Mouse (Mus musculus): ENCODE results near the gene Gm48552. TPM values are rescaled to one million over a fixed set of nuclear protein-coding genes. Genes with fewer than 3 reads are reported as not detected.

The Gm48552 gene
- total and polyA plus RNA-seq, 3 experiments: 0.46 to 1.1 (median 0.98) TPM

- H3K4me2 ChIP-seq (ENCODE audit: insufficient read depth, low read depth, poor library complexity, severe bottlenecking): no peak overlapping the region
- H3K36me3 ChIP-seq (replicated peaks in 1 of 2; ENCODE audit: control insufficient read depth in 1 of 2, insufficient read depth in 1 of 2, low read length in 1 of 2): peaks cover 15 to 21% of the 10 kb centered on the region in 2 experiments
- no peak overlapping the region for H3K27ac ChIP-seq (ENCODE audit: insufficient read depth, low read depth)
- H3K9ac ChIP-seq (ENCODE audit: insufficient read depth, low read depth): no peak overlapping the region
- peaks cover 16 to 27% of the 10 kb centered on the region in 2 experiments for H3K4me1 ChIP-seq (ENCODE audit: control insufficient read depth in 1 of 2, insufficient read depth in 2 of 2)
- DNase-seq (ENCODE audit: extremely low read depth): no peak
- dilution Hi-C loops (cut with MboI; ENCODE audit: extremely low pct_ligation_motif_present, extremely low pct_unique_long_range_greater_than_20kb, low sequenced_read_pairs): no loop called here
- H3K79me2 ChIP-seq (replicated peaks; ENCODE audit: control insufficient read depth, extremely low read depth, insufficient read depth, poor library complexity, severe bottlenecking): peaks cover 24% of the 10 kb centered on the region
- in situ Hi-C loops (cut with MboI; ENCODE audit: low pct_ligation_motif_present, low pct_unique_long_range_greater_than_20kb, low sequenced_read_pairs): no loop called here
- TF ChIP-seq ETS1 (conservative IDR thresholded peaks at IDR 0.05; ENCODE audit: low read depth, low read length): no peak
- peak; percentile 60 for TF ChIP-seq ZKSCAN1 (IDR thresholded peaks at IDR 0.05; ENCODE audit: borderline replicate concordance, low read depth, low read length)
- H3K4me3 ChIP-seq (replicated peaks in 1 of 3; ENCODE audit: low read depth in 2 of 3, low read length in 2 of 3, poor library complexity in 1 of 3): no peak overlapping the region
- no peaks in the 10 kb centered on the region for H3K9me3 ChIP-seq (replicated peaks; ENCODE audit: low read length)
- H3K27me3 ChIP-seq (replicated peaks): peaks cover 27% of the 10 kb centered on the region
Observed at GRCm38 (mm10) chr10:81423476-81424245, 34.9 kb downstream of the Gm48552 start.

- in situ Hi-C loops (cut with MboI; ENCODE audit: low pct_ligation_motif_present, low pct_unique_long_range_greater_than_20kb, low sequenced_read_pairs): no loop called here
- Histone ChIP-seq H3K9me3 (replicated peaks; ENCODE audit: low read length) (no peaks in the 10 kb centered on the region), H3K79me2 (replicated peaks; ENCODE audit: control insufficient read depth, extremely low read depth, insufficient read depth, poor library complexity, severe bottlenecking) (peaks cover 24% of the 10 kb centered on the region), H3K36me3 (replicated peaks in 1 of 2; ENCODE audit: control insufficient read depth in 1 of 2, insufficient read depth in 1 of 2, low read length in 1 of 2) (peaks cover 12 to 14% of the 10 kb centered on the region in 2 experiments), H3K27ac (ENCODE audit: insufficient read depth, low read depth) (no peak overlapping the region), H3K27me3 (replicated peaks) (peaks cover 27% of the 10 kb centered on the region), H3K4me2 (ENCODE audit: insufficient read depth, low read depth, poor library complexity, severe bottlenecking) (no peak overlapping the region), H3K4me1 (ENCODE audit: control insufficient read depth in 1 of 2, insufficient read depth in 2 of 2) (peaks cover 20 to 32% of the 10 kb centered on the region in 2 experiments), H3K4me3 (replicated peaks in 1 of 3; ENCODE audit: low read depth in 2 of 3, low read length in 2 of 3, poor library complexity in 1 of 3) (no peak overlapping the region), H3K9ac (ENCODE audit: insufficient read depth, low read depth) (no peak overlapping the region)
- TF ChIP-seq ZC3H11A (IDR thresholded peaks at IDR 0.05; ENCODE audit: low read depth, low read length): no peak
- TF ChIP-seq MAFK (IDR thresholded peaks at IDR 0.05; ENCODE audit: insufficient replicate concordance, low read length): 0 out of 2 replicates have a peak, but pooled peaks have one; percentile 28
- TF ChIP-seq NRF1 (IDR thresholded peaks at IDR 0.05; ENCODE audit: low read depth, low read length): no peak
- no peak for TF ChIP-seq GABPA (IDR thresholded peaks at IDR 0.05; ENCODE audit: insufficient replicate concordance, low read depth, low read length)
- TF ChIP-seq JUN (IDR thresholded peaks at IDR 0.05; ENCODE audit: insufficient read depth, low read depth, low read length): no peak
- dilution Hi-C loops (cut with MboI; ENCODE audit: extremely low pct_ligation_motif_present, extremely low pct_unique_long_range_greater_than_20kb, low sequenced_read_pairs): no loop called here
- no peak for DNase-seq (ENCODE audit: extremely low read depth)
Observed at GRCm38 (mm10) chr10:81424246-81425051, 35.6 kb downstream of the Gm48552 start.

GRCm38 (mm10) chr10:81425236-81425850 lies 36.5 kb downstream of the Gm48552 start:
- Histone ChIP-seq H3K4me1 (ENCODE audit: control insufficient read depth in 1 of 2, insufficient read depth in 2 of 2) (peaks cover 20 to 35% of the 10 kb centered on the region in 2 experiments), H3K36me3 (replicated peaks in 1 of 2; ENCODE audit: control insufficient read depth in 1 of 2, insufficient read depth in 1 of 2, low read length in 1 of 2) (peaks cover 3 to 5% of the 10 kb centered on the region in 2 experiments), H3K4me3 (replicated peaks in 1 of 3; ENCODE audit: low read depth in 2 of 3, low read length in 2 of 3, poor library complexity in 1 of 3) (peak overlapping the region in 2 of 3 experiments; percentile 25 to 58), H3K27me3 (replicated peaks) (peaks cover 27% of the 10 kb centered on the region), H3K79me2 (replicated peaks; ENCODE audit: control insufficient read depth, extremely low read depth, insufficient read depth, poor library complexity, severe bottlenecking) (peaks cover 24% of the 10 kb centered on the region), H3K9ac (ENCODE audit: insufficient read depth, low read depth) (peak overlapping the region; percentile 83; the same call in 1 of the 2 replicates), H3K9me3 (replicated peaks; ENCODE audit: low read length) (no peaks in the 10 kb centered on the region), H3K4me2 (ENCODE audit: insufficient read depth, low read depth, poor library complexity, severe bottlenecking) (peak overlapping the region; percentile 76; the same call in 1 of the 2 replicates), H3K27ac (ENCODE audit: insufficient read depth, low read depth) (no peak overlapping the region)
- in situ Hi-C loops (cut with MboI; ENCODE audit: low pct_ligation_motif_present, low pct_unique_long_range_greater_than_20kb, low sequenced_read_pairs) (no loop called here), dilution Hi-C loops (cut with MboI; ENCODE audit: extremely low pct_ligation_motif_present, extremely low pct_unique_long_range_greater_than_20kb, low sequenced_read_pairs) (no loop called here)
- no peak for DNase-seq (ENCODE audit: extremely low read depth)
- TF ChIP-seq BHLHE40 (IDR thresholded peaks at IDR 0.05; ENCODE audit: low read depth, low read length) (0 out of 2 replicates have a peak, but pooled peaks have one; percentile 23), JUND (conservative IDR thresholded peaks at IDR 0.05; ENCODE audit: low read depth, low read length) (no peak), GABPA (IDR thresholded peaks at IDR 0.05; ENCODE audit: insufficient replicate concordance, low read depth, low read length) (no peak), ETS1 (conservative IDR thresholded peaks at IDR 0.05; ENCODE audit: low read depth, low read length) (no peak), MYC (IDR thresholded peaks at IDR 0.05; ENCODE audit: low read depth, low read length) (no peak), TCF12 (IDR thresholded peaks at IDR 0.05; ENCODE audit: low read depth, low read length) (peak; percentile 20; the same call in 1 of the 2 replicates), MEF2A (IDR thresholded peaks at IDR 0.05; ENCODE audit: borderline replicate concordance, low read depth, low read length) (no peak), ZMIZ1 (IDR thresholded peaks at IDR 0.05; ENCODE audit: low read depth, low read length) (no peak), EP300 (IDR thresholded peaks at IDR 0.05; ENCODE audit: low read length) (no peak), JUN (IDR thresholded peaks at IDR 0.05; ENCODE audit: insufficient read depth, low read depth, low read length) (no peak), USF1 (IDR thresholded peaks at IDR 0.05; ENCODE audit: low read depth, low read length) (no peak), POLR2A (IDR thresholded peaks at IDR 0.05; ENCODE audit: low read depth, low read length) (no peak), ZKSCAN1 (IDR thresholded peaks at IDR 0.05; ENCODE audit: borderline replicate concordance, low read depth, low read length) (no peak), E2F4 (IDR thresholded peaks at IDR 0.05; ENCODE audit: insufficient replicate concordance, low read depth, low read length) (no peak), MXI1 (IDR thresholded peaks at IDR 0.05; ENCODE audit: low read depth, low read length) (peak; percentile 25; the same call in 1 of the 2 replicates), IRF4 (IDR thresholded peaks at IDR 0.05; ENCODE audit: low read depth, low read length) (0 out of 2 replicates have a peak, but pooled peaks have one; percentile 6)
